ENCODE assay signal across 15 mouse cellular contexts in the genomic region with DNA sequence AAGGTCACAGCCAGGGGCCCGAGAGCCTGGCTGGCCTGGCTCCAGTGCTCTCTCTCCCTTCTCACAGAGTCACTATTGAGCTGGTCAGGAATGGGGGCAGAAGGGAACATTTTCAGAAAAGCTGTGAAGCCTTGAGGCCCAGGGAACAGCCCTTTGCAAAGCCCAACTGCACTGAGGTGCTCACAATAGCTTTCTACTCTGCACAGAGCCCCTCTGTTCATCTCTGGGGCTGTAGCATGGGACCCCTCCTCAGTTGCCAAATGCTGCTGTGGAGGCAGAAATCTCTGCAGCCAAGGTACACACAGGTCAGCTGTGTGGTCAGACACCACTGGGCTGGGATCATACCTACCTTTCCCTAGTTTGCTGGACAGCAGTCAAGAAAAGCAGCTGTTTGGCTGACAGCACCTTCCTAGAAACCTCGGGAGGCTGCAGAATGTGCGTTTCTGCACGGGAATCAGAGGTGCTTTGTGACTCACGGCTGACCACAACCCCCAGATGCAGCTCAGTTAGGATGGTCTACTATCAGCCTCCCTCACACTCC. TPM values are rescaled to one million over a fixed set of nuclear protein-coding genes. Genes with fewer than 3 reads are reported as not detected.
DNase-seq lines count a peak whose midpoint lies in the region; ATAC-seq lines count a peak whose summit lies in the region.
"Had no signal": no experiment of that assay in that cellular context is flagged by ENCODE, and none has a peak within 500 bp of the region (broad histone marks: within the 10 kb centered on the region; RNA-seq: fewer than 3 reads in every experiment).

No protein-coding gene starts in this region.

- H3K9me3 ChIP-seq in embryonic facial prominence, embryonic 12.5 days, result no peaks in the 10 kb centered on the region
- H3K9me3 ChIP-seq in embryonic facial prominence, embryonic 10.5 days, result no peaks in the 10 kb centered on the region
- no peaks in the 10 kb centered on the region for H3K9me3 ChIP-seq in limb, embryonic 12.5 days
- H3K9me3 ChIP-seq in limb, embryonic 10.5 days (replicated peaks), result no peaks in the 10 kb centered on the region
- H3K9me3 ChIP-seq in embryonic facial prominence, embryonic 15.5 days (replicated peaks), result no peaks in the 10 kb centered on the region
- H3K9me3 ChIP-seq in neural tube, embryonic 14.5 days (ENCODE audit: control insufficient read depth, low read length), result no peaks in the 10 kb centered on the region
- no peaks in the 10 kb centered on the region for H3K9me3 ChIP-seq in heart, embryonic 10.5 days

- no peak for ATAC-seq in embryonic facial prominence, embryonic 12.5 days (ENCODE audit: insufficient number of reproducible peaks, insufficient read depth, low FRiP score, low TSS enrichment)
- ATAC-seq in limb, embryonic 12.5 days (ENCODE audit: insufficient number of reproducible peaks, insufficient read depth, low FRiP score, low TSS enrichment, low read depth), result no peak
- peak; percentile 45; the same call in 1 of the 2 replicates for ATAC-seq in embryonic facial prominence, embryonic 15.5 days (ENCODE audit: insufficient number of reproducible peaks, low FRiP score, low TSS enrichment, low read depth)
- ATAC-seq in neural tube, embryonic 14.5 days (ENCODE audit: low read depth), result no peak
- ATAC-seq in erythroid progenitor cell, adult 5-6 weeks (replicated peaks; ENCODE audit: low FRiP score, poor library complexity, severe bottlenecking), result no peak

- no peaks in the 10 kb centered on the region for H3K27me3 ChIP-seq in embryonic facial prominence, embryonic 12.5 days
- H3K27me3 ChIP-seq in embryonic facial prominence, embryonic 10.5 days (replicated peaks; ENCODE audit: low read depth, poor library complexity, severe bottlenecking), result no peaks in the 10 kb centered on the region
- no peaks in the 10 kb centered on the region for H3K27me3 ChIP-seq in limb, embryonic 12.5 days
- H3K27me3 ChIP-seq in limb, embryonic 10.5 days (ENCODE audit: low read depth, poor library complexity, severe bottlenecking), result no peaks in the 10 kb centered on the region
- no peaks in the 10 kb centered on the region for H3K27me3 ChIP-seq in embryonic facial prominence, embryonic 15.5 days
- no peaks in the 10 kb centered on the region for H3K27me3 ChIP-seq in neural tube, embryonic 14.5 days (ENCODE audit: control insufficient read depth, insufficient read depth, low read length)
- H3K27me3 ChIP-seq in heart, embryonic 10.5 days (ENCODE audit: insufficient read depth, poor library complexity, severe bottlenecking), result peaks cover 5% of the 10 kb centered on the region; the same call in 1 of the 2 replicates

- WGBS in embryonic facial prominence, embryonic 12.5 days, result 45% methylated on average over 5 of the region's 5 CpGs
- 67% methylated on average over 5 of the region's 5 CpGs for WGBS in embryonic facial prominence, embryonic 10.5 days
- WGBS in limb, embryonic 12.5 days, result 58% methylated on average over 5 of the region's 5 CpGs
- WGBS in limb, embryonic 10.5 days, result 68% methylated on average over 5 of the region's 5 CpGs
- 49% methylated on average over 5 of the region's 5 CpGs for WGBS in embryonic facial prominence, embryonic 15.5 days
- 52% methylated on average over 5 of the region's 5 CpGs for WGBS in neural tube, embryonic 14.5 days
- 61% methylated on average over 5 of the region's 5 CpGs for whole genome bisulfite sequencing in heart, embryonic 10.5 days

- no peak overlapping the region for H3K4me2 ChIP-seq in embryonic facial prominence, embryonic 12.5 days (replicated peaks)
- H3K4me2 ChIP-seq in limb, embryonic 12.5 days, result no peak overlapping the region
- no peak overlapping the region for H3K4me2 ChIP-seq in embryonic facial prominence, embryonic 15.5 days (replicated peaks)
- no peak overlapping the region for H3K4me2 ChIP-seq in neural tube, embryonic 14.5 days (ENCODE audit: low read depth, low read length)

- H3K27ac ChIP-seq in embryonic facial prominence, embryonic 12.5 days, result peak overlapping the region; percentile 72
- no peak overlapping the region for H3K27ac ChIP-seq in embryonic facial prominence, embryonic 10.5 days (replicated peaks)
- H3K27ac ChIP-seq in limb, embryonic 12.5 days, result peak overlapping the region; percentile 74
- H3K27ac ChIP-seq in limb, embryonic 10.5 days, result no peak overlapping the region
- peak overlapping the region; percentile 51; the same call in 1 of the 2 replicates for H3K27ac ChIP-seq in embryonic facial prominence, embryonic 15.5 days (replicated peaks)
- H3K27ac ChIP-seq in neural tube, embryonic 14.5 days (ENCODE audit: low read depth, low read length), result peak overlapping the region; percentile 7; the same call in 1 of the 2 replicates
- no peak overlapping the region for H3K27ac ChIP-seq in heart, embryonic 10.5 days

- H3K4me3 ChIP-seq in embryonic facial prominence, embryonic 12.5 days, result no peak overlapping the region
- H3K4me3 ChIP-seq in embryonic facial prominence, embryonic 10.5 days, result no peak overlapping the region
- H3K4me3 ChIP-seq in limb, embryonic 12.5 days (replicated peaks), result no peak overlapping the region
- no peak overlapping the region for H3K4me3 ChIP-seq in limb, embryonic 10.5 days
- H3K4me3 ChIP-seq in embryonic facial prominence, embryonic 15.5 days (replicated peaks), result no peak overlapping the region
- H3K4me3 ChIP-seq in neural tube, embryonic 14.5 days (ENCODE audit: low read depth, low read length), result no peak overlapping the region
- H3K4me3 ChIP-seq in heart, embryonic 10.5 days, result no peak overlapping the region

- H3K9ac ChIP-seq in embryonic facial prominence, embryonic 12.5 days, result no peak overlapping the region
- no peak overlapping the region for H3K9ac ChIP-seq in limb, embryonic 12.5 days (replicated peaks)
- no peak overlapping the region for H3K9ac ChIP-seq in embryonic facial prominence, embryonic 15.5 days
- no peak overlapping the region for H3K9ac ChIP-seq in neural tube, embryonic 14.5 days (replicated peaks; ENCODE audit: low read depth, low read length)

- H3K36me3 ChIP-seq in embryonic facial prominence, embryonic 12.5 days, result no peaks in the 10 kb centered on the region
- H3K36me3 ChIP-seq in embryonic facial prominence, embryonic 10.5 days (replicated peaks), result no peaks in the 10 kb centered on the region
- no peaks in the 10 kb centered on the region for H3K36me3 ChIP-seq in limb, embryonic 12.5 days
- H3K36me3 ChIP-seq in limb, embryonic 10.5 days, result no peaks in the 10 kb centered on the region
- no peaks in the 10 kb centered on the region for H3K36me3 ChIP-seq in embryonic facial prominence, embryonic 15.5 days
- H3K36me3 ChIP-seq in neural tube, embryonic 14.5 days (ENCODE audit: control insufficient read depth, insufficient read depth, low read length), result no peaks in the 10 kb centered on the region
- H3K36me3 ChIP-seq in heart, embryonic 10.5 days, result no peaks in the 10 kb centered on the region

- peaks cover 10% of the 10 kb centered on the region for H3K4me1 ChIP-seq in embryonic facial prominence, embryonic 12.5 days
- 0 out of 2 replicates have a peak, but pooled peaks cover 2% of the 10 kb centered on the region for H3K4me1 ChIP-seq in embryonic facial prominence, embryonic 10.5 days
- peaks cover 14% of the 10 kb centered on the region for H3K4me1 ChIP-seq in limb, embryonic 12.5 days (replicated peaks)
- H3K4me1 ChIP-seq in limb, embryonic 10.5 days, result no peaks in the 10 kb centered on the region
- peaks cover 16% of the 10 kb centered on the region; the same call in 1 of the 2 replicates for H3K4me1 ChIP-seq in embryonic facial prominence, embryonic 15.5 days
- no peaks in the 10 kb centered on the region for H3K4me1 ChIP-seq in neural tube, embryonic 14.5 days (ENCODE audit: control insufficient read depth, insufficient read depth, low read length)
- 0 out of 2 replicates have a peak, but pooled peaks cover 8% of the 10 kb centered on the region for H3K4me1 ChIP-seq in heart, embryonic 10.5 days

- DNase-seq in embryonic facial prominence, embryonic 10.5 days (ENCODE audit: low spot score), result no peak
- DNase-seq in limb, embryonic 10.5 days (ENCODE audit: low spot score), result no peak
- no peak for DNase-seq in heart, embryonic 10.5 days (ENCODE audit: low spot score)
- DNase-seq: B cell, adult 2 months; cerebellum, adult 2 months; kidney, adult 18-20 months; lung, adult 18-20 months; thymus, postnatal 36 days had no signal

RNA-seq across cellular contexts. Expression of a gene that starts 19.1 kb away (rescaled TPM):
- 2.1 and 2.2 TPM in 2 replicates for polyA plus RNA-seq in embryonic facial prominence, embryonic 12.5 days (2016; fragmentation: Nextera tagmentation; extraction: Ambion mirVana)
- 0.37 and 0.53 TPM in 2 replicates for polyA plus RNA-seq in embryonic facial prominence, embryonic 10.5 days (2016; fragmentation: Nextera tagmentation; extraction: Ambion mirVana)
- 1.6 and 1.8 TPM in 2 replicates for polyA plus RNA-seq in limb, embryonic 12.5 days (2016; fragmentation: Nextera tagmentation; extraction: Ambion mirVana)
- 0.40 and 0.65 TPM in 2 replicates for polyA plus RNA-seq in limb, embryonic 10.5 days (2016; fragmentation: Nextera tagmentation; extraction: Ambion mirVana)
- 4.1 and 4.7 TPM in 2 replicates for polyA plus RNA-seq in embryonic facial prominence, embryonic 15.5 days (2015; fragmentation: Nextera tagmentation; extraction: Ambion mirVana)
- polyA plus RNA-seq in neural tube, embryonic 14.5 days (2014; fragmentation: Nextera tagmentation; extraction: Ambion mirVana), result 1.0 and 2.5 TPM in 2 replicates
- not detected in 2 replicates for total RNA-seq in erythroid progenitor cell, adult 5-6 weeks (2015; ENCODE audit: low replicate concordance)
- total RNA-seq in erythroid progenitor cell, adult 5-6 weeks (2017; ENCODE audit: low replicate concordance), result not detected in 2 replicates
- polyA plus RNA-seq in heart, embryonic 10.5 days (2016; fragmentation: Nextera tagmentation; extraction: Ambion mirVana), result 0.42 and 0.72 TPM in 2 replicates

RNA-seq across cellular contexts. Expression of a gene that starts 27.0 kb away (rescaled TPM):
- polyA plus RNA-seq in embryonic facial prominence, embryonic 12.5 days (2016; fragmentation: Nextera tagmentation; extraction: Ambion mirVana), result 13.9 and 15.0 TPM in 2 replicates
- 13.5 and 13.9 TPM in 2 replicates for polyA plus RNA-seq in embryonic facial prominence, embryonic 10.5 days (2016; fragmentation: Nextera tagmentation; extraction: Ambion mirVana)
- 10.4 and 11.2 TPM in 2 replicates for polyA plus RNA-seq in limb, embryonic 12.5 days (2016; fragmentation: Nextera tagmentation; extraction: Ambion mirVana)
- 11.5 and 12.5 TPM in 2 replicates for polyA plus RNA-seq in limb, embryonic 10.5 days (2016; fragmentation: Nextera tagmentation; extraction: Ambion mirVana)
- 18.4 and 21.2 TPM in 2 replicates for polyA plus RNA-seq in embryonic facial prominence, embryonic 15.5 days (2015; fragmentation: Nextera tagmentation; extraction: Ambion mirVana)
- polyA plus RNA-seq in neural tube, embryonic 14.5 days (2014; fragmentation: Nextera tagmentation; extraction: Ambion mirVana), result 26.6 and 28.1 TPM in 2 replicates
- total RNA-seq in erythroid progenitor cell, adult 5-6 weeks (2015; ENCODE audit: low replicate concordance), result not detected in 2 replicates
- total RNA-seq in erythroid progenitor cell, adult 5-6 weeks (2017; ENCODE audit: low replicate concordance), result 0.64 TPM in 1 of 2 replicates, not detected in the other
- 12.9 and 16.2 TPM in 2 replicates for polyA plus RNA-seq in heart, embryonic 10.5 days (2016; fragmentation: Nextera tagmentation; extraction: Ambion mirVana)
- total RNA-seq: MEL had no signal

RNA-seq across cellular contexts. Expression of a gene that starts 53.8 kb away (rescaled TPM):
- not detected in 2 replicates for polyA plus RNA-seq in embryonic facial prominence, embryonic 12.5 days (2016; fragmentation: Nextera tagmentation; extraction: Ambion mirVana)
- polyA plus RNA-seq in embryonic facial prominence, embryonic 10.5 days (2016; fragmentation: Nextera tagmentation; extraction: Ambion mirVana), result not detected in 2 replicates
- polyA plus RNA-seq in limb, embryonic 12.5 days (2016; fragmentation: Nextera tagmentation; extraction: Ambion mirVana), result not detected in 2 replicates
- not detected in 2 replicates for polyA plus RNA-seq in limb, embryonic 10.5 days (2016; fragmentation: Nextera tagmentation; extraction: Ambion mirVana)
- not detected in 2 replicates for polyA plus RNA-seq in embryonic facial prominence, embryonic 15.5 days (2015; fragmentation: Nextera tagmentation; extraction: Ambion mirVana)
- not detected in 2 replicates for polyA plus RNA-seq in neural tube, embryonic 14.5 days (2014; fragmentation: Nextera tagmentation; extraction: Ambion mirVana)
- not detected in 2 replicates for total RNA-seq in erythroid progenitor cell, adult 5-6 weeks (2015; ENCODE audit: low replicate concordance)
- total RNA-seq in erythroid progenitor cell, adult 5-6 weeks (2017; ENCODE audit: low replicate concordance), result not detected in 2 replicates
- polyA plus RNA-seq in heart, embryonic 10.5 days (2016; fragmentation: Nextera tagmentation; extraction: Ambion mirVana), result not detected in 2 replicates
- total RNA-seq: left cerebral cortex, postnatal 10 days; MEL had no signal
- polyA plus RNA-seq: cerebellum, adult 2 months had no signal

Comparison
In these comparisons a context has a peak if more than half of its experiments do, and no peak if none do; other contexts are left out.
1. H3K27ac ChIP-seq: peak in embryonic facial prominence, embryonic 12.5 days (single experiment), limb, embryonic 12.5 days (single experiment), embryonic facial prominence, embryonic 15.5 days (single experiment) and neural tube, embryonic 14.5 days (single experiment); none in embryonic facial prominence, embryonic 10.5 days (single experiment), limb, embryonic 10.5 days (single experiment) and heart, embryonic 10.5 days (single experiment).